Mouse (Mus musculus) limb, embryonic 12.5 days (tissue): ENCODE results near the gene Aip. TPM values are rescaled to one million over a fixed set of nuclear protein-coding genes. Genes with fewer than 3 reads are reported as not detected.
"Not testable (repeated sequence)": the region's sequence is repeated elsewhere in the genome, so short reads cannot be mapped to it uniquely, and the experiment has no call there.

Source experiments
- ATAC-seq: fragments of 200-750 bp; cut with Nextera tagmentation; 2 replicates; pipeline ENCODE4 v1.8.0; 2017; ENCODE audit warnings: low read depth, moderate TSS enrichment; ENCODE audit not compliant: insufficient number of reproducible peaks, insufficient read depth, low FRiP score, low TSS enrichment
- H3K27ac ChIP-seq: fragments of 300-500 bp; sonication (generic); 2 replicates; pipeline ENCODE4 v1.5.1; 2016; ENCODE audit warnings: mild to moderate bottlenecking, moderate library complexity
- H3K27me3 ChIP-seq: fragments of 300-500 bp; sonication (generic); 2 replicates; pipeline ENCODE4 v1.6.1; 2016; ENCODE audit warnings: mild to moderate bottlenecking, moderate library complexity
- H3K36me3 ChIP-seq: fragments of 300-500 bp; sonication (generic); 2 replicates; pipeline ENCODE4 v1.6.1; 2016; ENCODE audit warnings: mild to moderate bottlenecking, moderate library complexity
- H3K4me1 ChIP-seq: fragments of 300-500 bp; sonication (generic); replicated peaks from 2 replicates; pipeline ENCODE4 v1.6.1; 2016
- H3K4me2 ChIP-seq: fragments of 300-500 bp; sonication (generic); 2 replicates; pipeline ENCODE4 v1.6.1; 2016; ENCODE audit warnings: mild to moderate bottlenecking, moderate library complexity
- H3K4me3 ChIP-seq: fragments of 300-500 bp; sonication (generic); replicated peaks from 2 replicates; pipeline ENCODE4 v1.5.1; 2016; ENCODE audit warnings: mild to moderate bottlenecking
- H3K9ac ChIP-seq: fragments of 300-500 bp; sonication (generic); replicated peaks from 2 replicates; pipeline ENCODE4 v1.6.1; 2016; ENCODE audit warnings: mild to moderate bottlenecking, moderate library complexity
- H3K9me3 ChIP-seq: fragments of 300-500 bp; sonication (generic); 2 replicates; pipeline ENCODE4 v1.6.1; 2016; ENCODE audit warnings: mild to moderate bottlenecking, moderate library complexity
- WGBS: fragments of 180-500 bp; shearing (Covaris S2); methylation state at CpG from one replicate; pipeline ENCODE4 v1.1.7; 2016; 5-methylcytosine and 5-hydroxymethylcytosine counted together
- polyA plus RNA-seq: library from polyadenylated mRNA; unstranded; fragments of >200 nt; fragmentation: Nextera tagmentation; extraction: Ambion mirVana; gene quantifications from 2 replicates; pipeline ENCODE4 v1.2.1, GENCODE M21; 2016

Gene Aip
- polyA plus RNA-seq, 1 experiment from 2014 or later, result 87.5 TPM

- Histone ChIP-seq H3K9me3 (no peaks in the 10 kb centered on the region), H3K9ac (no peak overlapping the region), H3K4me3 (no peak overlapping the region), H3K4me1 (peaks cover 4% of the 10 kb centered on the region), H3K27ac (no peak overlapping the region), H3K36me3 (no peaks in the 10 kb centered on the region), H3K4me2 (no peak overlapping the region), H3K27me3 (no peaks in the 10 kb centered on the region)
- WGBS, result 84% methylated on average over 8 of the region's 8 CpGs
- no peak for ATAC-seq
Observed at GRCm38 (mm10) chr19:4070756-4071155, 54.9 kb downstream of the Aip start.

- WGBS, result 79% methylated on average over 15 of the region's 15 CpGs
- ATAC-seq, result no peak
Observed at GRCm38 (mm10) chr19:4070311-4070710, 55.3 kb downstream of the Aip start.

GRCm38 (mm10) chr19:4068717-4069410, 56.8 kb downstream of the Aip start:
- ATAC-seq, result no peak
- WGBS, result 81% methylated on average over 15 of the region's 15 CpGs
- Histone ChIP-seq H3K27me3 (no peaks in the 10 kb centered on the region), H3K4me2 (no peak overlapping the region), H3K4me3 (no peak overlapping the region), H3K36me3 (no peaks in the 10 kb centered on the region), H3K9ac (no peak overlapping the region), H3K27ac (no peak overlapping the region), H3K4me1 (peaks cover 4% of the 10 kb centered on the region), H3K9me3 (no peaks in the 10 kb centered on the region)

More at GRCm38 (mm10) chr19:4070311-4070710, 55.3 kb downstream of the Aip start:
- no peaks in the 10 kb centered on the region for H3K36me3 ChIP-seq
- no peak overlapping the region for H3K4me2 ChIP-seq
- no peaks in the 10 kb centered on the region for H3K27me3 ChIP-seq
- no peak overlapping the region for H3K4me3 ChIP-seq
- no peak overlapping the region for H3K9ac ChIP-seq
- no peaks in the 10 kb centered on the region for H3K9me3 ChIP-seq
- peaks cover 4% of the 10 kb centered on the region for H3K4me1 ChIP-seq
- no peak overlapping the region for H3K27ac ChIP-seq

- not testable (repeated sequence) for ATAC-seq, H3K4me2 ChIP-seq
- WGBS, result 92% methylated on average over 2 of the region's 2 CpGs
Observed at GRCm38 (mm10) chr19:4068242-4068641, 57.4 kb downstream of the Aip start.

GRCm38 (mm10) chr19:4066877-4067276, 58.8 kb downstream of the Aip start:
- Histone ChIP-seq H3K4me3 (no peak overlapping the region), H3K4me1 (no peaks in the 10 kb centered on the region), H3K27ac (no peak overlapping the region), H3K9me3 (no peaks in the 10 kb centered on the region), H3K27me3 (no peaks in the 10 kb centered on the region), H3K36me3 (no peaks in the 10 kb centered on the region), H3K4me2 (no peak overlapping the region), H3K9ac (no peak overlapping the region)
- ATAC-seq, result no peak; the same call in 1 of the 2 replicates

More at GRCm38 (mm10) chr19:4068242-4068641, 57.4 kb downstream of the Aip start:
- H3K9me3 ChIP-seq, H3K4me1 ChIP-seq, H3K36me3 ChIP-seq, H3K4me3 ChIP-seq, H3K9ac ChIP-seq, H3K27me3 ChIP-seq, H3K27ac ChIP-seq: not testable (repeated sequence)

- ATAC-seq, result no peak
Observed at GRCm38 (mm10) chr19:4066280-4066679, 59.4 kb downstream of the Aip start.

GRCm38 (mm10) chr19:4064501-4064900, 61.2 kb downstream of the Aip start:
- H3K36me3 ChIP-seq, H3K27me3 ChIP-seq, H3K27ac ChIP-seq, H3K9ac ChIP-seq, H3K4me1 ChIP-seq, H3K4me2 ChIP-seq, H3K9me3 ChIP-seq, H3K4me3 ChIP-seq, ATAC-seq: not testable (repeated sequence)
- WGBS, result 59% methylated on average over 7 of the region's 11 CpGs

More at GRCm38 (mm10) chr19:4066280-4066679, 59.4 kb downstream of the Aip start:
- Histone ChIP-seq H3K9me3 (no peaks in the 10 kb centered on the region), H3K4me3 (no peak overlapping the region), H3K36me3 (no peaks in the 10 kb centered on the region), H3K4me1 (no peaks in the 10 kb centered on the region), H3K27ac (no peak overlapping the region), H3K9ac (no peak overlapping the region), H3K27me3 (no peaks in the 10 kb centered on the region), H3K4me2 (no peak overlapping the region)
- WGBS, result 68% methylated on average over 6 of the region's 6 CpGs

Other genes starting within 250 kb of the Aip start
- gene Tcirg1, start 218.7 kb downstream of the Aip start, polyA plus RNA-seq, result 41.3 and 47.0 TPM in 2 replicates
- 242 and 257 TPM in 2 replicates for gene Ndufs8, start 213.1 kb downstream of the Aip start, polyA plus RNA-seq
- 0.60 and 0.65 TPM in 2 replicates for gene Aldh3b1, start 196.1 kb downstream of the Aip start, polyA plus RNA-seq
- gene Unc93b1, start 190.7 kb downstream of the Aip start, polyA plus RNA-seq, result 11.7 and 12.1 TPM in 2 replicates
- not detected in 2 replicates for gene Aldh3b3, start 167.2 kb downstream of the Aip start, polyA plus RNA-seq
- gene Aldh3b2, start 153.5 kb downstream of the Aip start, polyA plus RNA-seq, result 2.7 and 3.6 TPM in 2 replicates
- gene Acy3, start 139.3 kb downstream of the Aip start, polyA plus RNA-seq, result 3.6 and 3.7 TPM in 2 replicates
- gene Tbx10, start 133.1 kb downstream of the Aip start, polyA plus RNA-seq, result not detected in 2 replicates
- gene Nudt8, start 125.3 kb downstream of the Aip start, polyA plus RNA-seq, result 30.8 and 31.5 TPM in 2 replicates
- 4.6 and 5.5 TPM in 2 replicates for gene Gm49405, start 125.2 kb downstream of the Aip start, polyA plus RNA-seq
- gene Doc2g, start 122.5 kb downstream of the Aip start, polyA plus RNA-seq, result 6.8 and 7.6 TPM in 2 replicates
- 180 and 201 TPM in 2 replicates for gene Ndufv1, start 113.1 kb downstream of the Aip start, polyA plus RNA-seq
- 476 and 504 TPM in 2 replicates for gene Gstp1, start 87.9 kb downstream of the Aip start, polyA plus RNA-seq
- gene Gstp2, start 79.8 kb downstream of the Aip start, polyA plus RNA-seq, result 1.8 and 10.6 TPM in 2 replicates
- not detected in 2 replicates for gene Gstp3, start 66.3 kb downstream of the Aip start, polyA plus RNA-seq
- gene Cabp2, start 44.3 kb downstream of the Aip start, polyA plus RNA-seq, result not detected in 2 replicates
- 66.9 and 67.1 TPM in 2 replicates for gene Cdk2ap2, start 28.7 kb downstream of the Aip start, polyA plus RNA-seq
- 11.6 and 13.0 TPM in 2 replicates for gene Pitpnm1, start 25.9 kb downstream of the Aip start, polyA plus RNA-seq
- not detected in 2 replicates for gene Gpr152, start 13.9 kb upstream of the Aip start, polyA plus RNA-seq
- gene Cabp4, start 18.2 kb upstream of the Aip start, polyA plus RNA-seq, result 0.12 and 0.14 TPM in 2 replicates
- gene Coro1b, start 22.8 kb upstream of the Aip start, polyA plus RNA-seq, result 125 and 131 TPM in 2 replicates
- 1.3 and 1.4 TPM in 2 replicates for gene Ptprcap, start 27.7 kb upstream of the Aip start, polyA plus RNA-seq
- 63.3 and 69.4 TPM in 2 replicates for gene Rps6kb2, start 37.5 kb upstream of the Aip start, polyA plus RNA-seq
- 2.3 and 3.1 TPM in 2 replicates for gene Carns1, start 49.6 kb upstream of the Aip start, polyA plus RNA-seq
- 0.60 and 1.5 TPM in 2 replicates for gene Tbc1d10c, start 65.4 kb upstream of the Aip start, polyA plus RNA-seq
- 834 and 845 TPM in 2 replicates for gene Ppp1ca, start 66.2 kb upstream of the Aip start, polyA plus RNA-seq
- 38.4 and 44.9 TPM in 2 replicates for gene Rad9a, start 75.8 kb upstream of the Aip start, polyA plus RNA-seq
- 8.6 and 9.1 TPM in 2 replicates for gene Clcf1, start 88.4 kb upstream of the Aip start, polyA plus RNA-seq
- gene AC109138.7, start 88.5 kb upstream of the Aip start, polyA plus RNA-seq, result not detected in 2 replicates
- gene Pold4, start 106.0 kb upstream of the Aip start, polyA plus RNA-seq, result 13.8 and 16.2 TPM in 2 replicates
- 9.1 and 11.6 TPM in 2 replicates for gene Ssh3, start 143.3 kb upstream of the Aip start, polyA plus RNA-seq
- gene Ankrd13d, start 157.3 kb upstream of the Aip start, polyA plus RNA-seq, result 12.6 and 12.9 TPM in 2 replicates
- 15.6 and 16.1 TPM in 2 replicates for gene Grk2, start 180.4 kb upstream of the Aip start, polyA plus RNA-seq